Mouse (Mus musculus): ENCODE results near the gene Smarcd3.
"Not testable (repeated sequence)": the region's sequence is repeated elsewhere in the genome, so short reads cannot be mapped to it uniquely, and the experiment has no call there.

The Smarcd3 gene

GRCm38 (mm10) chr5:24556709-24557108, 67.5 kb downstream of the Smarcd3 start, which contains the start of gene 4931409K22Rik:
TSS of gene 4931409K22Rik (minus strand) at chr5:24556809.
- DNase-seq (ENCODE audit: low read depth, low spot score), result no peak

GRCm38 (mm10) chr5:24555335-24555734, 68.9 kb downstream of the Smarcd3 start:
- not testable (repeated sequence) for DNase-seq (ENCODE audit: low read depth, low spot score)

GRCm38 (mm10) chr5:24553621-24554244, 70.5 kb downstream of the Smarcd3 start:
- no peak for DNase-seq (ENCODE audit: low read depth, low spot score)

GRCm38 (mm10) chr5:24551317-24551688, 72.9 kb downstream of the Smarcd3 start:
- DNase-seq (ENCODE audit: low read depth, low spot score), result no peak

GRCm38 (mm10) chr5:24550598-24551316, 73.5 kb downstream of the Smarcd3 start:
- peak; percentile 13 for DNase-seq (ENCODE audit: low read depth, low spot score)

- DNase-seq (ENCODE audit: low read depth, low spot score), result no peak
These were observed 81.6 kb downstream of the Smarcd3 start for GRCm38 (mm10) chr5:24542643-24543042.

GRCm38 (mm10) chr5:24541144-24541569, 83.1 kb downstream of the Smarcd3 start:
- no peak for DNase-seq (ENCODE audit: low read depth, low spot score)
